Mouse (Mus musculus) midbrain, embryonic 14.5 days (tissue): ENCODE measurements around the gene Slc35b3. TPM values are rescaled to one million over a fixed set of nuclear protein-coding genes. Genes with fewer than 3 reads are reported as not detected.

Source experiments
- ATAC-seq: fragments of 200-750 bp; cut with Nextera tagmentation; 2 replicates; pipeline ENCODE4 v1.8.0; 2017; ENCODE audit warnings: moderate number of reproducible peaks, moderate library complexity; ENCODE audit not compliant: low FRiP score, low TSS enrichment
- DNase-seq: peaks from one replicate; pipeline ENCODE4 v3.0.0-alpha.2; 2015
- H3K27ac ChIP-seq: fragments of 300-500 bp; sonication (generic); replicated peaks from 2 replicates; pipeline ENCODE4 v1.5.1; 2014; ENCODE audit warnings: mild to moderate bottlenecking, low read depth, low read length, moderate library complexity
- H3K27me3 ChIP-seq: fragments of 300-500 bp; sonication (generic); 2 replicates; pipeline ENCODE4 v1.6.1; 2014; ENCODE audit warnings: low read length, control low read depth, mixed read lengths; ENCODE audit not compliant: control insufficient read depth, insufficient read depth
- H3K36me3 ChIP-seq: fragments of 300-500 bp; sonication (generic); 2 replicates; pipeline ENCODE4 v1.6.1; 2014; ENCODE audit warnings: low read length, control low read depth; ENCODE audit not compliant: control insufficient read depth, insufficient read depth
- H3K4me1 ChIP-seq: fragments of 300-500 bp; sonication (generic); 2 replicates; pipeline ENCODE4 v1.6.1; 2014; ENCODE audit warnings: mild to moderate bottlenecking, antibody characterized with exemption, low read length, control low read depth; ENCODE audit not compliant: control insufficient read depth, insufficient read depth
- H3K4me2 ChIP-seq: fragments of 300-500 bp; sonication (generic); 2 replicates; pipeline ENCODE4 v1.6.1; 2014; ENCODE audit warnings: mild to moderate bottlenecking, low read length, moderate library complexity
- H3K4me3 ChIP-seq: fragments of 300-500 bp; sonication (generic); replicated peaks from 2 replicates; pipeline ENCODE4 v1.5.1; 2014; ENCODE audit warnings: low read depth, low read length
- H3K9ac ChIP-seq: fragments of 300-500 bp; sonication (generic); replicated peaks from 2 replicates; pipeline ENCODE4 v1.6.1; 2014; ENCODE audit warnings: mild to moderate bottlenecking, low read length, moderate library complexity
- H3K9me3 ChIP-seq: fragments of 300-500 bp; sonication (generic); 2 replicates; pipeline ENCODE4 v1.6.1; 2016; ENCODE audit warnings: low read length, control low read depth, mixed read lengths; ENCODE audit not compliant: control insufficient read depth
- WGBS: fragments of 180-500 bp; shearing (Covaris S2); extraction: QIAGEN DNeasy Blood & Tissue Kit; methylation state at CpG from one replicate; pipeline ENCODE4 v1.1.7; 2014; 5-methylcytosine and 5-hydroxymethylcytosine counted together
- polyA plus RNA-seq: library from polyadenylated mRNA; unstranded; fragments of >200 nt; fragmentation: Nextera tagmentation; extraction: Ambion mirVana; gene quantifications from 2 replicates; pipeline ENCODE4 v1.2.1, GENCODE M21; 2014

The Slc35b3 gene
- polyA plus RNA-seq, 1 experiment from 2014 or later, result 38.2 TPM

DNA sequence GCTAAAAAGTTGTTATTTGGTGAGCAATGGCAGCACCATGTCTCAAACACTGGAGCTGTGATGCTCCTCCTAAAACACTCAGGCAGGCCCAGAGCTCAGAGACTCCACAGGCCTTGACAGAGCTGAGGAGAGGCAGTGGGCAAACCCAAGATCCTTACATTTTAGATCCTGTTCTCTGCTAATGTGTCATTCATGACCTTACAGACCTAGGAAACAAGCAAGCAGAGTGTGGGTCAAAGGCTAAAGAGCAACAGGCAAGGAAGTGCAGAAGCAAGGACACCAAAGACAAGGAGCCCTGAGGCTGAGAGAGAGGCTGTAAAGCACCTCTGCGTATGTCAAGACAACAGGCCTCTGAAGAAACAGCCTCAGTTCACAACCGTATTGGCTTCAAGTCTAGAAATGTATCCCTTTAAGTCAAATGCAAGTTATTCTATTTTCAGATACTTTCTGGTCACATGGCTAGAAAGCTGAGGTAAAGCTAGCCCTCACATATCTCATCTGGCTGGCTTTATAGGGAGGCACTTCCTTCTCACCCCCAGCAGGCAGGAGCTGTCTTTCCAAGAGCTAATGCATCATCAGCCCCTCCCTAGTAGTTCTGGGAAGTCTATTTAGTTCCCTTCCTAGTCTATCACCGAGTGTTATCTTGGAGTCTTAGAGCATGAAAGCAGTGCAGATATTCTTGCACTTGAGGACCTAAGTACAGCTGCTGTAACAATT, 14.2 kb downstream of the Slc35b3 start:
- Histone ChIP-seq H3K4me3 (no peak overlapping the region), H3K36me3 (peaks cover 42% of the 10 kb centered on the region)
- 96% methylated on average over 3 of the region's 3 CpGs for WGBS

DNA sequence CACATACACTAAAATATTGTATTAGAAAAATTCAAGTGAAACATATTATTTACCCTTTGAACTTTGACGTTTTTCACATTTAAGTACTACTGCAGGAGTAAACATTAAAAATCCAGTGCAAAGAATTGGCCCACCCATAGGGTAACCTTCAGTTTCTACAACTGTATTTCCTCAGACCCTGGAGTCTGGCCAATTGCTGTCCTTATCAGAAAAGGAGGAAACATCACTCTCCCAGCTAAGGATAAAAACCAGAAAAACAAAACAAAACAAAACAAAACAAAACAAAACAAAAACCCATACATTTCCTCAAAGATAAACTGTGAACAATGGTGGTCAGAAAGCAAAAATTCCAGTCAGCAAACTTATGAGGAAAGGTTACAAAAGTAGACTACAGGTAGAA, 14.9 kb downstream of the Slc35b3 start:
- Histone ChIP-seq H3K4me2 (no peak overlapping the region), H3K36me3 (peaks cover 45% of the 10 kb centered on the region), H3K9me3 (no peaks in the 10 kb centered on the region), H3K9ac (no peak overlapping the region), H3K27me3 (no peaks in the 10 kb centered on the region), H3K4me1 (no peaks in the 10 kb centered on the region), H3K27ac (no peak overlapping the region), H3K4me3 (no peak overlapping the region)
- DNase-seq (no peak), ATAC-seq (no peak)
- WGBS, result 90% methylated on average over 1 of the region's 1 CpGs

More for the DNA sequence above, 14.2 kb downstream of the Slc35b3 start:
- Histone ChIP-seq H3K9ac (no peak overlapping the region), H3K4me2 (no peak overlapping the region), H3K9me3 (no peaks in the 10 kb centered on the region), H3K27ac (no peak overlapping the region), H3K4me1 (no peaks in the 10 kb centered on the region), H3K27me3 (no peaks in the 10 kb centered on the region)
- no peak for DNase-seq
- ATAC-seq, result no peak

DNA sequence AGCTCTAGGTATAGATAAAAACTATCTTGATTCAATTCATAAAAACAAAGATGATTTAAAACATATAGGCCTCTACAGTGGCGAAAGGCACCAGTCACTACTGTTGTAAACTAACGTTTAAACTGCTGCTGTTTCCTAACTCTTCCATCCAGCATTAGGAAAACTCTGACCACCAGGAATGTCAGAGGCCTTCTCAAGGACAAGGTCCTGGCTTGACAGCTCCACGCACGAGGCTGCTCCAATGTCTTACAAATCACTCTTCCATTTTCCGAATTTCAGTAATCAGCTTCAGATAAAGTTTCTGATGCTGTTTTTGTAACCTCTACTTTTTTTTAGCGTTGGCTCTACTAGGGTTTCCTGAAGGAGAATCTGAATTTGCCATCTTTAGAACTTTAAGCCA, 15.7 kb downstream of the Slc35b3 start:
- Histone ChIP-seq H3K9me3 (no peaks in the 10 kb centered on the region), H3K27me3 (no peaks in the 10 kb centered on the region), H3K4me1 (no peaks in the 10 kb centered on the region), H3K27ac (no peak overlapping the region), H3K4me3 (no peak overlapping the region), H3K9ac (no peak overlapping the region), H3K36me3 (peaks cover 46% of the 10 kb centered on the region), H3K4me2 (no peak overlapping the region)
- DNase-seq (no peak), ATAC-seq (no peak)
- 89% methylated on average over 6 of the region's 6 CpGs for WGBS

GRCm38 (mm10) chr13:38941786-38942185, 18.9 kb downstream of the Slc35b3 start:
- DNase-seq, result no peak
- H3K9me3 ChIP-seq, result no peaks in the 10 kb centered on the region
- ATAC-seq, result no peak
- no peaks in the 10 kb centered on the region for H3K27me3 ChIP-seq
- no peak overlapping the region for H3K9ac ChIP-seq
- H3K27ac ChIP-seq, result no peak overlapping the region
- no peak overlapping the region for H3K4me3 ChIP-seq
- H3K4me2 ChIP-seq, result no peak overlapping the region
- WGBS, result 95% methylated on average over 4 of the region's 4 CpGs
- peaks cover 64% of the 10 kb centered on the region for H3K36me3 ChIP-seq
- H3K4me1 ChIP-seq, result no peaks in the 10 kb centered on the region

- Histone ChIP-seq H3K27ac (no peak overlapping the region), H3K9me3 (no peaks in the 10 kb centered on the region), H3K36me3 (peaks cover 67% of the 10 kb centered on the region), H3K4me3 (no peak overlapping the region), H3K4me1 (no peaks in the 10 kb centered on the region), H3K4me2 (no peak overlapping the region), H3K27me3 (no peaks in the 10 kb centered on the region), H3K9ac (no peak overlapping the region)
- 98% methylated on average over 19 of the region's 19 CpGs for WGBS
- ATAC-seq (no peak), DNase-seq (no peak)
Observed at GRCm38 (mm10) chr13:38941280-38941679, 19.4 kb downstream of the Slc35b3 start.

- no peak for ATAC-seq
- peaks cover 78% of the 10 kb centered on the region for H3K36me3 ChIP-seq
- H3K4me3 ChIP-seq, result no peak overlapping the region
Observed at GRCm38 (mm10) chr13:38938433-38938832, 22.2 kb downstream of the Slc35b3 start.

GRCm38 (mm10) chr13:38936860-38937471, 23.7 kb downstream of the Slc35b3 start:
- ATAC-seq (no peak), DNase-seq (no peak)
- Histone ChIP-seq H3K9me3 (no peaks in the 10 kb centered on the region), H3K4me1 (no peaks in the 10 kb centered on the region), H3K9ac (no peak overlapping the region), H3K27ac (no peak overlapping the region), H3K4me2 (no peak overlapping the region), H3K36me3 (peaks cover 81% of the 10 kb centered on the region), H3K27me3 (no peaks in the 10 kb centered on the region), H3K4me3 (no peak overlapping the region)
- 92% methylated on average over 10 of the region's 10 CpGs for WGBS

More at GRCm38 (mm10) chr13:38938433-38938832, 22.2 kb downstream of the Slc35b3 start:
- Histone ChIP-seq H3K27me3 (no peaks in the 10 kb centered on the region), H3K27ac (no peak overlapping the region), H3K9ac (no peak overlapping the region), H3K4me1 (no peaks in the 10 kb centered on the region), H3K4me2 (no peak overlapping the region), H3K9me3 (no peaks in the 10 kb centered on the region)
- 99% methylated on average over 2 of the region's 2 CpGs for WGBS
- DNase-seq, result no peak

- DNase-seq (no peak), ATAC-seq (no peak)
- Histone ChIP-seq H3K4me1 (no peaks in the 10 kb centered on the region), H3K36me3 (peaks cover 71% of the 10 kb centered on the region), H3K27ac (no peak overlapping the region), H3K4me3 (no peak overlapping the region), H3K4me2 (no peak overlapping the region), H3K9ac (no peak overlapping the region), H3K27me3 (no peaks in the 10 kb centered on the region), H3K9me3 (no peaks in the 10 kb centered on the region)
- 94% methylated on average over 10 of the region's 10 CpGs for WGBS
Observed at GRCm38 (mm10) chr13:38935856-38936446, 24.7 kb downstream of the Slc35b3 start.
